Mouse (Mus musculus): ENCODE data around the gene Cped1.
"Not testable (repeated sequence)": the region's sequence is repeated elsewhere in the genome, so short reads cannot be mapped to it uniquely, and the experiment has no call there.

Gene Cped1

GRCm38 (mm10) chr6:22222947-22223346 lies 237.2 kb downstream of the Cped1 start:
- no peak for DNase-seq (ENCODE audit: low spot score in 2 of 2)

GRCm38 (mm10) chr6:22224351-22224750 lies 238.6 kb downstream of the Cped1 start:
- DNase-seq (ENCODE audit: low spot score in 2 of 2), result no peak

- no peak for DNase-seq (ENCODE audit: low spot score in 2 of 2)
Observed at GRCm38 (mm10) chr6:22231244-22231643, 245.5 kb downstream of the Cped1 start.

- no peak for DNase-seq (ENCODE audit: low spot score in 2 of 2)
Observed at GRCm38 (mm10) chr6:22233517-22233916, 247.8 kb downstream of the Cped1 start.

GRCm38 (mm10) chr6:22235133-22235532 lies 249.4 kb downstream of the Cped1 start:
- DNase-seq (ENCODE audit: low spot score in 2 of 2), result no peak

- no peak for DNase-seq (ENCODE audit: low spot score in 2 of 2)
Observed at GRCm38 (mm10) chr6:22243321-22243720, 257.6 kb downstream of the Cped1 start.

GRCm38 (mm10) chr6:22246696-22247095 lies 261.0 kb downstream of the Cped1 start:
- DNase-seq (ENCODE audit: low spot score in 2 of 2), result no peak

- no peak for DNase-seq (ENCODE audit: low spot score in 2 of 2)
Observed at GRCm38 (mm10) chr6:22258784-22259183, 273.1 kb downstream of the Cped1 start.

- DNase-seq (ENCODE audit: low spot score in 2 of 2), result no peak
Observed at GRCm38 (mm10) chr6:22262519-22262918, 276.8 kb downstream of the Cped1 start.

GRCm38 (mm10) chr6:22264094-22264493 lies 278.4 kb downstream of the Cped1 start:
- DNase-seq (ENCODE audit: low spot score in 2 of 2), result not testable (repeated sequence)

GRCm38 (mm10) chr6:22266018-22266417 lies 280.3 kb downstream of the Cped1 start:
- no peak for DNase-seq (ENCODE audit: low spot score in 2 of 2)

- no peak for DNase-seq (ENCODE audit: low spot score in 2 of 2)
Observed at GRCm38 (mm10) chr6:22267807-22268667, 282.3 kb downstream of the Cped1 start.

GRCm38 (mm10) chr6:22268677-22269076 lies 283.0 kb downstream of the Cped1 start:
- no peak for DNase-seq (ENCODE audit: low spot score in 2 of 2)

GRCm38 (mm10) chr6:22269840-22270521 lies 284.3 kb downstream of the Cped1 start:
- DNase-seq (ENCODE audit: low spot score in 2 of 2), result no peak

GRCm38 (mm10) chr6:22277941-22278340 lies 292.2 kb downstream of the Cped1 start:
- DNase-seq (ENCODE audit: low spot score in 2 of 2), result no peak

- no peak for DNase-seq (ENCODE audit: low spot score in 2 of 2)
Observed at GRCm38 (mm10) chr6:22280217-22280861, 294.6 kb downstream of the Cped1 start.

- no peak for DNase-seq (ENCODE audit: low spot score in 2 of 2)
Observed at GRCm38 (mm10) chr6:22282405-22282804, 296.7 kb downstream of the Cped1 start.

- DNase-seq (ENCODE audit: low spot score in 2 of 2), result peak; percentile 15 to 16
Observed at GRCm38 (mm10) chr6:22288004-22288736, 302.5 kb downstream of the Cped1 start, which contains the start of gene Wnt16. Gene Wnt16, plus strand, starts transcription at chr6:22288227.

- peak in 1 of 2 experiments; percentile 10 for DNase-seq (ENCODE audit: low spot score in 2 of 2)
Observed at GRCm38 (mm10) chr6:22288737-22289460, 303.2 kb downstream of the Cped1 start.

GRCm38 (mm10) chr6:22289461-22290021 lies 303.8 kb downstream of the Cped1 start:
- DNase-seq (ENCODE audit: low spot score in 2 of 2), result no peak

- no peak for DNase-seq (ENCODE audit: low spot score in 2 of 2)
Observed at GRCm38 (mm10) chr6:22290790-22291189, 305.1 kb downstream of the Cped1 start.
